Mouse (Mus musculus) lung, postnatal 0 days (tissue): Measurements from ENCODE around the gene Tmprss11e.

ENCODE experiments used
- CTCF ChIP-seq: IDR thresholded peaks from 2 replicates; pipeline ENCODE4 v1.5.1; 2016; ENCODE audit warnings: antibody characterized with exemption, mild to moderate bottlenecking
- EP300 ChIP-seq: IDR thresholded peaks from 2 replicates; pipeline ENCODE4 v1.6.1; 2016; ENCODE audit warnings: antibody characterized with exemption, mild to moderate bottlenecking, control low read depth

DNA sequence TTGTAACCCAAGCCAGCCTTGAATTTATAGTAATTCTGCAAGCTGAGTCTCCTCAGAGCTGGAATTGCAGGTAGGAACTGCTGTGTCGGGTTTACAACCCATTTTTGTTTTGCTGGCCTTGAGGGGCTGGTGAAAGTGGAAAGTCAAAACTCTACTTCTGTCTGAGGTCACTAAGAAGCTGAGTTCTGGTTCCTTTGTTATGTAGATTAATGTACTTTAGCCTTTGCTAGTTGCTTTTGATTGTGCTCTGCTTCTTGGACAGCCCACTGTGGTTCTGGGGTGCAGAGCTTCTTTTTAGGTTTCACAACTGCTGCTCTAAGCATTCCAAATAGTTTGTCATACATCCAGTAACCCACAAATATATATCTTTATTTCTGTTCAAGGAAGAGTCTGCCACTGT lies 41.2 kb upstream of the Tmprss11e start:
- TF ChIP-seq CTCF (no peak), EP300 (no peak)
